In genomic region chr1:75502945-75503650, GRCm38 (mm10) we compare ENCODE assay signal across 13 mouse cellular contexts. TPM values are rescaled to one million over a fixed set of nuclear protein-coding genes. Genes with fewer than 3 reads are reported as not detected.
DNase-seq lines count a peak whose midpoint lies in the region; ATAC-seq lines count a peak whose summit lies in the region.
"Had no signal": no experiment of that assay in that cellular context is flagged by ENCODE, and none has a peak within 500 bp of the region (broad histone marks: within the 10 kb centered on the region; RNA-seq: fewer than 3 reads in every experiment).

No protein-coding gene starts in this region.

- H3K27ac ChIP-seq in heart, embryonic 15.5 days: no peak overlapping the region
- H3K27ac ChIP-seq in intestine, embryonic 15.5 days: no peak overlapping the region
- H3K27ac ChIP-seq in stomach, embryonic 16.5 days (ENCODE audit: low read length): no peak overlapping the region
- H3K27ac ChIP-seq: embryonic facial prominence, embryonic 12.5 days; layer of hippocampus, adult 2 months; liver, embryonic 15.5 days had no signal

- no peak for ATAC-seq in heart, embryonic 15.5 days (replicated peaks; ENCODE audit: insufficient number of reproducible peaks, insufficient read depth, low FRiP score, low read depth)
- no peak for ATAC-seq in megakaryocyte, adult 5-6 weeks (ENCODE audit: poor library complexity, severe bottlenecking)
- no peak for ATAC-seq in intestine, embryonic 15.5 days
- ATAC-seq in stomach, embryonic 16.5 days (ENCODE audit: insufficient read depth, low FRiP score): no peak
- ATAC-seq: forebrain, postnatal 0 days had no signal

- peak overlapping the region; percentile 86 for H3K4me2 ChIP-seq in heart, embryonic 15.5 days
- H3K4me2 ChIP-seq in intestine, embryonic 15.5 days (replicated peaks): peak overlapping the region; percentile 80
- peak overlapping the region; percentile 96; the same call in 1 of the 2 replicates for H3K4me2 ChIP-seq in stomach, embryonic 16.5 days (ENCODE audit: low read depth, low read length)
- H3K4me2 ChIP-seq: liver, embryonic 15.5 days had no signal

- WGBS in heart, embryonic 15.5 days: 78% methylated on average over 25 of the region's 25 CpGs
- WGBS in intestine, embryonic 15.5 days: 83% methylated on average over 25 of the region's 25 CpGs
- 84% methylated on average over 25 of the region's 25 CpGs for WGBS in stomach, embryonic 16.5 days

- no peaks in the 10 kb centered on the region for H3K27me3 ChIP-seq in heart, embryonic 15.5 days
- peaks cover 82% of the 10 kb centered on the region for H3K27me3 ChIP-seq in megakaryocyte, embryonic 14.5 days (replicated peaks)
- no peaks in the 10 kb centered on the region for H3K27me3 ChIP-seq in intestine, embryonic 15.5 days (replicated peaks)
- H3K27me3 ChIP-seq in stomach, embryonic 16.5 days (ENCODE audit: control insufficient read depth, insufficient read depth, low read length): no peaks in the 10 kb centered on the region
- H3K27me3 ChIP-seq: embryonic facial prominence, embryonic 12.5 days had no signal

- DNase-seq in heart, adult 18-20 months: no peak
- no peak for DNase-seq in right cerebral cortex, postnatal 14 days
- DNase-seq: forebrain, postnatal 0 days; gastrocnemius, postnatal 25 days; kidney, adult 18-20 months had no signal

- peak overlapping the region; percentile 81 for H3K4me3 ChIP-seq in heart, embryonic 15.5 days
- H3K4me3 ChIP-seq in megakaryocyte, embryonic 14.5 days (replicated peaks): peak overlapping the region; percentile 50
- no peak overlapping the region for H3K4me3 ChIP-seq in intestine, embryonic 15.5 days (replicated peaks)
- no peak overlapping the region for H3K4me3 ChIP-seq in stomach, embryonic 16.5 days (replicated peaks; ENCODE audit: low read length)
- H3K4me3 ChIP-seq: layer of hippocampus, adult 2 months; liver, embryonic 15.5 days had no signal

- H3K36me3 ChIP-seq in heart, embryonic 15.5 days: peaks cover 53% of the 10 kb centered on the region
- H3K36me3 ChIP-seq in megakaryocyte, embryonic 14.5 days (replicated peaks; ENCODE audit: low read length): peaks cover 18% of the 10 kb centered on the region
- H3K36me3 ChIP-seq in intestine, embryonic 15.5 days: peaks cover 37% of the 10 kb centered on the region
- H3K36me3 ChIP-seq in stomach, embryonic 16.5 days (ENCODE audit: control insufficient read depth, insufficient read depth, low read length): peaks cover 32% of the 10 kb centered on the region
- H3K36me3 ChIP-seq: liver, embryonic 15.5 days had no signal

- no peaks in the 10 kb centered on the region for H3K9me3 ChIP-seq in heart, embryonic 15.5 days (replicated peaks)
- no peaks in the 10 kb centered on the region for H3K9me3 ChIP-seq in megakaryocyte, embryonic 14.5 days
- no peaks in the 10 kb centered on the region for H3K9me3 ChIP-seq in intestine, embryonic 15.5 days
- no peaks in the 10 kb centered on the region for H3K9me3 ChIP-seq in stomach, embryonic 16.5 days (replicated peaks; ENCODE audit: control insufficient read depth, low read length)
- H3K9me3 ChIP-seq: embryonic facial prominence, embryonic 12.5 days; liver, embryonic 15.5 days had no signal

- H3K9ac ChIP-seq in heart, embryonic 15.5 days: peak overlapping the region; percentile 88
- no peak overlapping the region for H3K9ac ChIP-seq in intestine, embryonic 15.5 days
- no peak overlapping the region for H3K9ac ChIP-seq in stomach, embryonic 16.5 days (ENCODE audit: low read length)
- H3K9ac ChIP-seq: forebrain, postnatal 0 days; liver, embryonic 15.5 days had no signal

- H3K4me1 ChIP-seq in heart, embryonic 15.5 days (replicated peaks): peaks cover 42% of the 10 kb centered on the region
- peaks cover 18% of the 10 kb centered on the region for H3K4me1 ChIP-seq in megakaryocyte, embryonic 14.5 days
- H3K4me1 ChIP-seq in intestine, embryonic 15.5 days (replicated peaks): peaks cover 29% of the 10 kb centered on the region
- H3K4me1 ChIP-seq in stomach, embryonic 16.5 days (ENCODE audit: control insufficient read depth, insufficient read depth, low read length): peaks cover 30% of the 10 kb centered on the region

RNA-seq across cellular contexts. Expression of gene Obsl1, which starts 3.2 kb away (rescaled TPM):
- 95.1 and 122 TPM in 2 replicates for polyA plus RNA-seq in heart, embryonic 15.5 days (2015; fragmentation: Nextera tagmentation; extraction: Ambion mirVana)
- 100 to 1,000 TPM; 107 to 108 TPM for total RNA-seq in heart, adult 18-20 months (2021)
- 8.6 and 12.9 TPM in 2 replicates for polyA plus RNA-seq in megakaryocyte, embryonic 14.5 days (2012; ENCODE audit: insufficient read depth, low replicate concordance)
- not detected in 2 replicates for total RNA-seq in megakaryocyte, adult 5-6 weeks (2015)
- total RNA-seq in megakaryocyte, adult 5-6 weeks (2017): not detected in 2 replicates
- 70.3 and 70.5 TPM in 2 replicates for polyA plus RNA-seq in intestine, embryonic 15.5 days (2015; fragmentation: Nextera tagmentation; extraction: Ambion mirVana)
- 34.1 and 44.4 TPM in 2 replicates for polyA plus RNA-seq in stomach, embryonic 16.5 days (2015; fragmentation: Nextera tagmentation; extraction: Ambion mirVana)

RNA-seq across cellular contexts. Expression of gene Inha, which starts 3.8 kb away (rescaled TPM):
- 4.1 and 5.9 TPM in 2 replicates for polyA plus RNA-seq in heart, embryonic 15.5 days (2015; fragmentation: Nextera tagmentation; extraction: Ambion mirVana)
- 1 to 10 TPM; 3.0 to 3.1 TPM for total RNA-seq in heart, adult 18-20 months (2021)
- 2.3 and 2.4 TPM in 2 replicates for polyA plus RNA-seq in megakaryocyte, embryonic 14.5 days (2012; ENCODE audit: insufficient read depth, low replicate concordance)
- total RNA-seq in megakaryocyte, adult 5-6 weeks (2015): not detected in 2 replicates
- total RNA-seq in megakaryocyte, adult 5-6 weeks (2017): not detected in 2 replicates
- 5.2 and 8.9 TPM in 2 replicates for polyA plus RNA-seq in intestine, embryonic 15.5 days (2015; fragmentation: Nextera tagmentation; extraction: Ambion mirVana)
- 7.4 and 8.3 TPM in 2 replicates for polyA plus RNA-seq in stomach, embryonic 16.5 days (2015; fragmentation: Nextera tagmentation; extraction: Ambion mirVana)

RNA-seq across cellular contexts. Expression of gene Stk11ip, which starts 18.2 kb away (rescaled TPM):
- polyA plus RNA-seq in heart, embryonic 15.5 days (2015; fragmentation: Nextera tagmentation; extraction: Ambion mirVana): 10.4 and 15.8 TPM in 2 replicates
- 10 to 100 TPM in 1 of 2 experiments, 1 to 10 TPM in 1; 6.6 to 10.9 TPM for total RNA-seq in heart, adult 18-20 months (2021)
- 35.7 and 52.7 TPM in 2 replicates for polyA plus RNA-seq in megakaryocyte, embryonic 14.5 days (2012; ENCODE audit: insufficient read depth, low replicate concordance)
- total RNA-seq in megakaryocyte, adult 5-6 weeks (2015): 9.5 and 10.7 TPM in 2 replicates
- total RNA-seq in megakaryocyte, adult 5-6 weeks (2017): 17.2 and 20.5 TPM in 2 replicates
- 18.2 and 18.9 TPM in 2 replicates for polyA plus RNA-seq in intestine, embryonic 15.5 days (2015; fragmentation: Nextera tagmentation; extraction: Ambion mirVana)
- 18.6 and 19.8 TPM in 2 replicates for polyA plus RNA-seq in stomach, embryonic 16.5 days (2015; fragmentation: Nextera tagmentation; extraction: Ambion mirVana)

RNA-seq across cellular contexts. Expression of gene Tmem198, which starts 23.8 kb away (rescaled TPM):
- polyA plus RNA-seq in heart, embryonic 15.5 days (2015; fragmentation: Nextera tagmentation; extraction: Ambion mirVana): 0.39 and 0.80 TPM in 2 replicates
- under 1 TPM; 0.30 to 0.46 TPM for total RNA-seq in heart, adult 18-20 months (2021)
- 1.7 TPM in 1 of 2 replicates, not detected in the other for polyA plus RNA-seq in megakaryocyte, embryonic 14.5 days (2012; ENCODE audit: insufficient read depth, low replicate concordance)
- total RNA-seq in megakaryocyte, adult 5-6 weeks (2015): 0.11 TPM in 1 of 2 replicates, not detected in the other
- total RNA-seq in megakaryocyte, adult 5-6 weeks (2017): 0.15 TPM in 1 of 2 replicates, not detected in the other
- polyA plus RNA-seq in intestine, embryonic 15.5 days (2015; fragmentation: Nextera tagmentation; extraction: Ambion mirVana): 2.2 and 2.4 TPM in 2 replicates
- polyA plus RNA-seq in stomach, embryonic 16.5 days (2015; fragmentation: Nextera tagmentation; extraction: Ambion mirVana): 1.6 and 2.1 TPM in 2 replicates

RNA-seq across cellular contexts. Expression of gene Chpf, which starts 24.0 kb away (rescaled TPM):
- polyA plus RNA-seq in heart, embryonic 15.5 days (2015; fragmentation: Nextera tagmentation; extraction: Ambion mirVana): 23.9 and 36.6 TPM in 2 replicates
- total RNA-seq in heart, adult 18-20 months (2021): 10 to 100 TPM; 22.0 to 22.4 TPM
- 9.2 and 30.3 TPM in 2 replicates for polyA plus RNA-seq in megakaryocyte, embryonic 14.5 days (2012; ENCODE audit: insufficient read depth, low replicate concordance)
- 0.50 and 0.69 TPM in 2 replicates for total RNA-seq in megakaryocyte, adult 5-6 weeks (2015)
- total RNA-seq in megakaryocyte, adult 5-6 weeks (2017): 0.37 and 0.41 TPM in 2 replicates
- 35.9 and 36.9 TPM in 2 replicates for polyA plus RNA-seq in intestine, embryonic 15.5 days (2015; fragmentation: Nextera tagmentation; extraction: Ambion mirVana)
- 28.0 and 28.1 TPM in 2 replicates for polyA plus RNA-seq in stomach, embryonic 16.5 days (2015; fragmentation: Nextera tagmentation; extraction: Ambion mirVana)

Comparison
In these comparisons a context has a peak if more than half of its experiments do, and no peak if none do; other contexts are left out.
1. H3K4me3 ChIP-seq: peak in heart, embryonic 15.5 days (single experiment) and megakaryocyte, embryonic 14.5 days (single experiment); none in intestine, embryonic 15.5 days (single experiment) and stomach, embryonic 16.5 days (single experiment).
2. Peak in every context shown above with its lines, with median percentiles within 50 percentile points of each other: H3K4me2 ChIP-seq.